Mouse (Mus musculus): ENCODE data around the gene Fam133b. TPM values are rescaled to one million over a fixed set of nuclear protein-coding genes. Genes with fewer than 3 reads are reported as not detected.

The Fam133b gene
- polyA plus RNA-seq, 1 experiment from 2014 or later, result 40.6 TPM

- ATAC-seq, result no peak
Measured at GRCm38 (mm10) chr5:3505553-3505952, 38.1 kb upstream of the Fam133b start.

GRCm38 (mm10) chr5:3508480-3509381, 34.9 kb upstream of the Fam133b start:
- ATAC-seq, result no peak
- H3K9ac ChIP-seq, result no peak overlapping the region
- H3K4me1 ChIP-seq, result 0 out of 2 replicates have a peak, but pooled peaks cover 3% of the 10 kb centered on the region
- no peaks in the 10 kb centered on the region for H3K27me3 ChIP-seq
- H3K4me2 ChIP-seq, result no peak overlapping the region
- no peaks in the 10 kb centered on the region for H3K9me3 ChIP-seq (replicated peaks)
- no peak overlapping the region for H3K27ac ChIP-seq
- H3K36me3 ChIP-seq (ENCODE audit: poor library complexity, severe bottlenecking), result no peaks in the 10 kb centered on the region
- no peak overlapping the region for H3K4me3 ChIP-seq
- WGBS, result 82% methylated on average over 7 of the region's 7 CpGs

More at GRCm38 (mm10) chr5:3505553-3505952, 38.1 kb upstream of the Fam133b start:
- Histone ChIP-seq H3K9ac (no peak overlapping the region), H3K27ac (no peak overlapping the region), H3K27me3 (no peaks in the 10 kb centered on the region), H3K4me1 (0 out of 2 replicates have a peak, but pooled peaks cover 3% of the 10 kb centered on the region), H3K9me3 (replicated peaks) (no peaks in the 10 kb centered on the region), H3K4me2 (no peak overlapping the region), H3K36me3 (ENCODE audit: poor library complexity, severe bottlenecking) (no peaks in the 10 kb centered on the region), H3K4me3 (no peak overlapping the region)
- 74% methylated on average over 2 of the region's 2 CpGs for whole genome bisulfite sequencing

- H3K9me3 ChIP-seq (replicated peaks), result no peaks in the 10 kb centered on the region
- WGBS, result 94% methylated on average over 3 of the region's 3 CpGs
- ATAC-seq, result no peak
- H3K27ac ChIP-seq, result no peak overlapping the region
- 0 out of 2 replicates have a peak, but pooled peaks cover 3% of the 10 kb centered on the region for H3K4me1 ChIP-seq
- no peak overlapping the region for H3K4me3 ChIP-seq
- H3K36me3 ChIP-seq (ENCODE audit: poor library complexity, severe bottlenecking), result no peaks in the 10 kb centered on the region
- no peak overlapping the region for H3K9ac ChIP-seq
- H3K27me3 ChIP-seq, result no peaks in the 10 kb centered on the region
- H3K4me2 ChIP-seq, result no peak overlapping the region
Measured at GRCm38 (mm10) chr5:3509503-3509902, 34.1 kb upstream of the Fam133b start.

GRCm38 (mm10) chr5:3511097-3511795, 32.4 kb upstream of the Fam133b start:
- Histone ChIP-seq H3K27me3 (no peaks in the 10 kb centered on the region), H3K4me2 (no peak overlapping the region), H3K4me1 (0 out of 2 replicates have a peak, but pooled peaks cover 3% of the 10 kb centered on the region), H3K36me3 (ENCODE audit: poor library complexity, severe bottlenecking) (no peaks in the 10 kb centered on the region), H3K9me3 (replicated peaks) (no peaks in the 10 kb centered on the region), H3K4me3 (no peak overlapping the region), H3K27ac (no peak overlapping the region), H3K9ac (no peak overlapping the region)
- 81% methylated on average over 10 of the region's 10 CpGs for WGBS
- ATAC-seq, result 0 out of 2 replicates have a peak, but pooled peaks have one; percentile 43

GRCm38 (mm10) chr5:3512584-3512983, 31.0 kb upstream of the Fam133b start:
- Histone ChIP-seq H3K4me3 (no peak overlapping the region), H3K9me3 (replicated peaks) (no peaks in the 10 kb centered on the region), H3K36me3 (ENCODE audit: poor library complexity, severe bottlenecking) (no peaks in the 10 kb centered on the region), H3K4me2 (no peak overlapping the region), H3K9ac (no peak overlapping the region), H3K27ac (no peak overlapping the region), H3K27me3 (no peaks in the 10 kb centered on the region), H3K4me1 (0 out of 2 replicates have a peak, but pooled peaks cover 3% of the 10 kb centered on the region)
- WGBS, result 56% methylated on average over 4 of the region's 4 CpGs
- ATAC-seq, result no peak

GRCm38 (mm10) chr5:3514901-3515311, 28.7 kb upstream of the Fam133b start:
- WGBS, result 82% methylated on average over 8 of the region's 8 CpGs
- H3K9ac ChIP-seq, result no peak overlapping the region
- H3K4me1 ChIP-seq, result 0 out of 2 replicates have a peak, but pooled peaks cover 3% of the 10 kb centered on the region
- H3K27me3 ChIP-seq, result no peaks in the 10 kb centered on the region
- H3K4me2 ChIP-seq, result no peak overlapping the region
- no peaks in the 10 kb centered on the region for H3K9me3 ChIP-seq (replicated peaks)
- no peak overlapping the region for H3K27ac ChIP-seq
- H3K4me3 ChIP-seq, result no peak overlapping the region
- H3K36me3 ChIP-seq (ENCODE audit: poor library complexity, severe bottlenecking), result no peaks in the 10 kb centered on the region; the same call in 1 of the 2 replicates
- no peak for ATAC-seq

GRCm38 (mm10) chr5:3515477-3515876, 28.2 kb upstream of the Fam133b start:
- 0 out of 2 replicates have a peak, but pooled peaks cover 3% of the 10 kb centered on the region for H3K4me1 ChIP-seq
- H3K27ac ChIP-seq, result no peak overlapping the region
- 95% methylated on average over 9 of the region's 9 CpGs for WGBS
- H3K27me3 ChIP-seq, result no peaks in the 10 kb centered on the region
- H3K4me2 ChIP-seq, result no peak overlapping the region
- H3K36me3 ChIP-seq (ENCODE audit: poor library complexity, severe bottlenecking), result peaks cover 3% of the 10 kb centered on the region; the same call in 1 of the 2 replicates
- no peak overlapping the region for H3K4me3 ChIP-seq
- no peak for ATAC-seq
- H3K9ac ChIP-seq, result no peak overlapping the region
- H3K9me3 ChIP-seq (replicated peaks), result no peaks in the 10 kb centered on the region

- 57% methylated on average over 9 of the region's 9 CpGs for WGBS
Measured at GRCm38 (mm10) chr5:3516481-3517075, 27.1 kb upstream of the Fam133b start.

GRCm38 (mm10) chr5:3520493-3521359, 22.9 kb upstream of the Fam133b start:
- Histone ChIP-seq H3K4me2 (no peak overlapping the region), H3K9ac (no peak overlapping the region), H3K27me3 (no peaks in the 10 kb centered on the region), H3K4me1 (no peaks in the 10 kb centered on the region), H3K36me3 (ENCODE audit: poor library complexity, severe bottlenecking) (peaks cover 8% of the 10 kb centered on the region; the same call in 1 of the 2 replicates), H3K27ac (no peak overlapping the region), H3K4me3 (no peak overlapping the region), H3K9me3 (replicated peaks) (no peaks in the 10 kb centered on the region)
- 85% methylated on average over 18 of the region's 18 CpGs for WGBS
- no peak for ATAC-seq

More at GRCm38 (mm10) chr5:3516481-3517075, 27.1 kb upstream of the Fam133b start:
- Histone ChIP-seq H3K9ac (no peak overlapping the region), H3K4me2 (no peak overlapping the region), H3K27me3 (no peaks in the 10 kb centered on the region), H3K27ac (no peak overlapping the region), H3K4me3 (no peak overlapping the region), H3K9me3 (replicated peaks) (no peaks in the 10 kb centered on the region), H3K36me3 (ENCODE audit: poor library complexity, severe bottlenecking) (peaks cover 8% of the 10 kb centered on the region; the same call in 1 of the 2 replicates), H3K4me1 (no peaks in the 10 kb centered on the region)
- peak; percentile 86 for ATAC-seq

GRCm38 (mm10) chr5:3521741-3522140, 21.9 kb upstream of the Fam133b start:
- WGBS, result 87% methylated on average over 12 of the region's 12 CpGs
- ATAC-seq, result 0 out of 2 replicates have a peak, but pooled peaks have one; percentile 14

GRCm38 (mm10) chr5:3522826-3523225, 20.8 kb upstream of the Fam133b start:
- WGBS, result 93% methylated on average over 10 of the region's 10 CpGs
- no peaks in the 10 kb centered on the region for H3K9me3 ChIP-seq (replicated peaks)
- H3K27me3 ChIP-seq, result no peaks in the 10 kb centered on the region
- H3K4me1 ChIP-seq, result peaks cover 4% of the 10 kb centered on the region; the same call in 1 of the 2 replicates
- no peak overlapping the region for H3K4me3 ChIP-seq
- no peak overlapping the region for H3K4me2 ChIP-seq
- H3K36me3 ChIP-seq (ENCODE audit: poor library complexity, severe bottlenecking), result peaks cover 8% of the 10 kb centered on the region; the same call in 1 of the 2 replicates
- no peak overlapping the region for H3K27ac ChIP-seq
- H3K9ac ChIP-seq, result no peak overlapping the region
- no peak for ATAC-seq

More at GRCm38 (mm10) chr5:3521741-3522140, 21.9 kb upstream of the Fam133b start:
- Histone ChIP-seq H3K27ac (no peak overlapping the region), H3K4me2 (no peak overlapping the region), H3K9me3 (replicated peaks) (no peaks in the 10 kb centered on the region), H3K36me3 (ENCODE audit: poor library complexity, severe bottlenecking) (peaks cover 8% of the 10 kb centered on the region; the same call in 1 of the 2 replicates), H3K27me3 (no peaks in the 10 kb centered on the region), H3K9ac (no peak overlapping the region), H3K4me3 (no peak overlapping the region), H3K4me1 (no peaks in the 10 kb centered on the region)

All from forebrain, embryonic 13.5 days (tissue).